Mouse (Mus musculus): ENCODE results near the gene Tfr2. TPM values are rescaled to one million over a fixed set of nuclear protein-coding genes. Genes with fewer than 3 reads are reported as not detected.

Gene Tfr2
- polyA plus RNA-seq, 1 experiment from 2014 or later, result 0.11 TPM

DNA sequence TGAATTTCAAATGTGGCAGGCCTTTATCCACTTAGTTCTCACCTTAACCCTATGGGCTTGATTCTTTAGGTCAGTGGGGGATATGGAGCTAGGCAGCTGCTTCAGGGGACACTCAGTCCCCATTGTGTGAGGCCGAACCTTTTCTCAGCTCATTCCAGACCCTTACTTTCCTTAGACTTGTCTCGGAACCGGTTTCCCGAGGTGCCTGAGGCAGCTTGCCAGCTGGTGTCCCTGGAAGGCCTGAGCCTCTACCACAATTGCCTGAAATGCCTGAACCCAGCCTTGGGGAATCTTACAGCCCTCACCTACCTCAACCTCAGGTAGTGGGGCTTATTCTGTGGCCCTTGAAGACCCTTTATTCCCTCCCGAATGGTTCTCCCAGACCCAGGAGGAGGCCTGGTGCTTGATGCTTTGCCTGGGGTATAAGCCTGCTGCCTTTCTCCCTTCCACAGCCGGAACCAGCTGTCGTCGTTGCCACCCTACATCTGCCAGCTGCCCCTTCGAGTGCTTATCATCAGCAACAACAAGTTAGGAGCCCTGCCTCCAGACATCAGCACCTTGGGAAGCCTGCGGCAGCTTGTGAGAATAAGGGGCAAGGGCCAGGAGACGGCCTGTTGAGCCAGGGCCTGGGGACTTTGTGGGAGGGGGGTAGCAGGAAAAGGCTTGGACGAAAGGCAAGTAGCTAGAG, 63.9 kb downstream of the Tfr2 start:
- Histone ChIP-seq H3K4me2 (ENCODE audit: low read length) (no peak overlapping the region), H3K9ac (ENCODE audit: low read length) (no peak overlapping the region), H3K27me3 (ENCODE audit: control insufficient read depth, insufficient read depth, low read length) (no peaks in the 10 kb centered on the region), H3K4me3 (ENCODE audit: control insufficient read depth in 1 of 2, insufficient read depth in 1 of 2, low read depth in 1 of 2, low read length in 2 of 2) (no peak overlapping the region), H3K9me3 (ENCODE audit: control insufficient read depth, low read length) (no peaks in the 10 kb centered on the region), H3K27ac (replicated peaks in 1 of 2; ENCODE audit: control insufficient read depth in 1 of 2, insufficient read depth in 1 of 2, low read depth in 2 of 2, low read length in 2 of 2) (no peak overlapping the region), H3K4me1 (ENCODE audit: control insufficient read depth in 2 of 2, insufficient read depth in 2 of 2, low read length in 2 of 2) (peaks cover 18 to 29% of the 10 kb centered on the region in 2 experiments), H3K36me3 (ENCODE audit: control insufficient read depth, insufficient read depth, low read length) (peaks cover 63% of the 10 kb centered on the region)
- 64% methylated on average over 12 of the region's 12 CpGs for WGBS
- ATAC-seq (ENCODE audit: insufficient number of reproducible peaks, insufficient read depth, low FRiP score, low read depth), result no peak

Small RNAs within 50 kb of the gene (microRNA-seq; reads per million reads assigned to microRNA genes)
- not detected for gene Mir6418

Other genes starting within 250 kb of the Tfr2 start
- 5.3 and 5.7 TPM in 2 replicates for gene Slc12a9, start 236.2 kb upstream of the Tfr2 start, polyA plus RNA-seq (2014; fragmentation: Nextera tagmentation; extraction: Ambion mirVana)
- 38.2 and 40.5 TPM in 2 replicates for gene Ephb4, start 219.7 kb upstream of the Tfr2 start, polyA plus RNA-seq (2014; fragmentation: Nextera tagmentation; extraction: Ambion mirVana)
- gene Zan, start 92.8 kb upstream of the Tfr2 start, polyA plus RNA-seq (2014; fragmentation: Nextera tagmentation; extraction: Ambion mirVana), result 0.11 and 0.16 TPM in 2 replicates
- gene Pop7, start 67.3 kb upstream of the Tfr2 start, polyA plus RNA-seq (2014; fragmentation: Nextera tagmentation; extraction: Ambion mirVana), result 44.3 and 49.8 TPM in 2 replicates
- gene Gigyf1, start 51.3 kb upstream of the Tfr2 start, polyA plus RNA-seq (2014; fragmentation: Nextera tagmentation; extraction: Ambion mirVana), result 8.7 and 9.6 TPM in 2 replicates
- not detected in 2 replicates for gene Epo, start 36.6 kb upstream of the Tfr2 start, polyA plus RNA-seq (2014; fragmentation: Nextera tagmentation; extraction: Ambion mirVana)
- 296 and 340 TPM in 2 replicates for gene Gnb2, start 36.3 kb upstream of the Tfr2 start, polyA plus RNA-seq (2014; fragmentation: Nextera tagmentation; extraction: Ambion mirVana)
- gene Actl6b, start 16.3 kb upstream of the Tfr2 start, polyA plus RNA-seq (2014; fragmentation: Nextera tagmentation; extraction: Ambion mirVana), result 0.31 TPM in 1 of 2 replicates, not detected in the other
- 22.7 and 23.1 TPM in 2 replicates for gene Mospd3, start 31.2 kb downstream of the Tfr2 start, polyA plus RNA-seq (2014; fragmentation: Nextera tagmentation; extraction: Ambion mirVana)
- gene Pcolce, start 43.9 kb downstream of the Tfr2 start, polyA plus RNA-seq (2014; fragmentation: Nextera tagmentation; extraction: Ambion mirVana), result 121 and 123 TPM in 2 replicates
- gene Fbxo24, start 59.2 kb downstream of the Tfr2 start, polyA plus RNA-seq (2014; fragmentation: Nextera tagmentation; extraction: Ambion mirVana), result 0.20 TPM in 1 of 2 replicates, not detected in the other
- gene Lrch4, start 59.3 kb downstream of the Tfr2 start, polyA plus RNA-seq (2014; fragmentation: Nextera tagmentation; extraction: Ambion mirVana), result 22.7 and 23.9 TPM in 2 replicates
- 5.2 and 5.6 TPM in 2 replicates for gene Gm20605, start 59.3 kb downstream of the Tfr2 start, polyA plus RNA-seq (2014; fragmentation: Nextera tagmentation; extraction: Ambion mirVana)
- 4.3 and 4.6 TPM in 2 replicates for gene Sap25, start 71.5 kb downstream of the Tfr2 start, polyA plus RNA-seq (2014; fragmentation: Nextera tagmentation; extraction: Ambion mirVana)
- gene Irs3, start 75.9 kb downstream of the Tfr2 start, polyA plus RNA-seq (2014; fragmentation: Nextera tagmentation; extraction: Ambion mirVana), result 0.11 TPM in 2 replicates
- gene Agfg2, start 114.9 kb downstream of the Tfr2 start, polyA plus RNA-seq (2014; fragmentation: Nextera tagmentation; extraction: Ambion mirVana), result 10.7 and 12.1 TPM in 2 replicates
- 0.57 and 1.00 TPM in 2 replicates for gene Nyap1, start 171.8 kb downstream of the Tfr2 start, polyA plus RNA-seq (2014; fragmentation: Nextera tagmentation; extraction: Ambion mirVana)
- 144 and 147 TPM in 2 replicates for gene Tsc22d4, start 175.9 kb downstream of the Tfr2 start, polyA plus RNA-seq (2014; fragmentation: Nextera tagmentation; extraction: Ambion mirVana)
- gene Ppp1r35, start 209.0 kb downstream of the Tfr2 start, polyA plus RNA-seq (2014; fragmentation: Nextera tagmentation; extraction: Ambion mirVana), result 29.8 and 36.7 TPM in 2 replicates
- 7.9 and 9.2 TPM in 2 replicates for gene Mepce, start 217.8 kb downstream of the Tfr2 start, polyA plus RNA-seq (2014; fragmentation: Nextera tagmentation; extraction: Ambion mirVana)
- gene Zcwpw1, start 218.0 kb downstream of the Tfr2 start, polyA plus RNA-seq (2014; fragmentation: Nextera tagmentation; extraction: Ambion mirVana), result 7.3 and 7.6 TPM in 2 replicates